Mouse (Mus musculus): ENCODE measurements around the gene Ddx17. TPM values are rescaled to one million over a fixed set of nuclear protein-coding genes. Genes with fewer than 3 reads are reported as not detected.

Gene Ddx17
- polyA plus RNA-seq (2011; ENCODE audit: insufficient read length, low read depth, missing spikeins), result 278 and 332 TPM in 2 replicates

DNA sequence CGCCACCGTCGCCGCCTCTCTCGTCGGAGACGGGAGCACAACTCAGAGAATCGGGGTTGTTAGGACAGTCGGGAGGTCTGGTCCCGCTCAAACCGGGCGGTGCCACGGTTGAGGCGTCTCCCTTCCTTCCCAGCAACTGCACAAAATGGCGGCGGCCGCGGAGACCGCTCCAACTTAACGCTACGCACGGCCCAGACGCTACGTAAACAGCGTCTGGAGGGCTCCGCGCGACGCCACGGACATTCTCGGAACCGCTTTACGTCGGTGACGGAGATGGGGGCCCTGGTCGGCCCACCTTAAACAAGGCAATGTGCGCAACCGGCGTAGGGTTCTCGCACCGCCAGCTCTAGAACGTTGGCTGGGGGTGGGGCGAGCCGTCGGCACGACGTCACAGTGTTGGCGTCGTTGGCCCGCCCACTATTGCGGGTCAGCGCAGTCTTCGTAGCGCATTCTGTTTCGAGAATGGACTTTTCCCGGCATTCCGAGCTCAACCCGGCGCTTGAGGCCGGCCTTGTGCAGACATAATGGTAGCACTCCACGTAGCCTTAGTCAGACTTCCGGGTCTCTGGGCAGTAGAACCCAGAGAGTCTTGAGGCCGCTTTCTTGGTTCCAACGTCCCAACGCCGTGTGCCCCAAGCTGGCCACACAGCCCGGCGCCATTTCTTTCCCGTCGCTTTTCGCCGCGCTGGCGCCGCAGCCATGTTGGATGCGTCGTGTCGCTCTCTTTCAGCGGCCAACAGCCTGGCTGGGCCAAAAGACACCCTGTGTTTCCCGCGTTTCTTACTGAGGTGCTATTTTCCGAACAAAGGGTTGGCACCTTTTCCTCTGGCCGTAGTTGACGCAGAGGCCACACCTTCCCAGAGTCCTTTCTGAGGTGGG lies at the start of gene Ddx17:
Ddx17 (minus strand) TSS at position 332 of the 879 bp plus-strand sequence.
- Histone ChIP-seq H3K4me3 (ENCODE audit: insufficient read depth, low read length) (peak within 1 kb of the TSS; percentile 95), H3K4me1 (ENCODE audit: control insufficient read depth, insufficient read depth, low read length) (no peaks in the 10 kb centered on the region), H3K27ac (ENCODE audit: insufficient read depth, low read length) (peak within 1 kb of the TSS; percentile 92)
- no peak for TF ChIP-seq CTCF (IDR thresholded peaks at IDR 0.05; ENCODE audit: borderline replicate concordance, insufficient read depth, low read length)
- TF ChIP-seq POLR2A (IDR thresholded peaks at IDR 0.05; ENCODE audit: low read depth, low read length), result peak; percentile 91

DNA sequence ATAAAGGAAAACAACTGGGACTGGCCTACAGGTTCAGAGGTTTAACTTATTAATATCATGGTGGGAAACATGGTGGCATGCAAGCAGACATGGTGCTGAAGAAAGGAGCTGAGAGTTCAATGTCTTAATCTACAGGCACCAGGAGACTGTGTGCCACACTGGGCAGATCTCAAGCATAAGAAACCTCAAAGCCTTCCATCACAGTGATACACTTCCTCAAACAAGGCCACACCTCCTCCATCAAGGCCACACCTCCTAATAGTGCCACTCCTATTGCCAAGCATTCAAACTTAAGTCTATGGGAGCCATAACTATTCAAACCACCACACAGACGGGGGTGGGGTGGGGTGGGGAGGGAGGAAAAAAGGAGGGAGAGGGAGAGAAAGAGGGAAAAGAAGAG lies 35.0 kb upstream of the Ddx17 start:
- Histone ChIP-seq H3K4me3 (ENCODE audit: insufficient read depth, low read length) (no peak overlapping the region), H3K27ac (ENCODE audit: insufficient read depth, low read length) (no peak overlapping the region), H3K4me1 (ENCODE audit: control insufficient read depth, insufficient read depth, low read length) (no peaks in the 10 kb centered on the region)
- TF ChIP-seq POLR2A (IDR thresholded peaks at IDR 0.05; ENCODE audit: low read depth, low read length), result no peak
- no peak for TF ChIP-seq CTCF (IDR thresholded peaks at IDR 0.05; ENCODE audit: borderline replicate concordance, insufficient read depth, low read length)

DNA sequence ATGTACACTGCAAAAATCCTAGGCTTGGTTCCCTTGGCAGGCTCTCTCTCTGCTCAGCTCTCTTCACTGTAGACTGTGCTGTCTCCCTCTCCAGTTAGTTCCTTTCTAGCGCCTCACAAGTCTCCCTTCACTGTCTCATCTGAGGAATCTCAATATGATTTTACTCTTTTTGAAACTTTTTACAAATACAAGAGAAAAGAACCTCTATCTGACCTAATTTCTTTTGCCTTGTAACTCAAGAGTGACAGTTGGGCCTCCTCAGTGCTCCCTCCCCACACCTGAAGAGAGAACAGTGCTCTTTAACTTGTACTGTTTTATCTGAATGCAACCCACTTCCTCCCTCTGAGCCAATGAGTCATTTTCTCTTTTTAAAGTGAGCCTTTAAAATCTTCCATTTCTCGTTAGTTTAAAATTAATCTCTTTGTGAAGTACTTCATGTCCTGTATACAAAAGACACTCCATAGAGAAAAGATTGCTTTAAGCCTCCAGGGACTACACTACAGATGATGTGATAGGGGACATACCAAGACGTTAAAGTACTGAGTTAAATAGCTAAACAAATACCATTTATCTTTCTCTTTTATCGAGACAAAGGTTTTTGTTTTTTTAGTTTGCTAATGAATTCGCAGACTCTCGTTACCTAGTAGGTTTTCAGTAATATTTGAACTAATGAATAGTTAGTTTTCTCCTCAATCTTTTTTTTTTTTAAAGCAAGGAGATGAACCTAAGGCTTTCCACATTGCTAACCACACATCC lies 31.3 kb upstream of the Ddx17 start:
- no peak overlapping the region for H3K4me3 ChIP-seq (ENCODE audit: insufficient read depth, low read length)
- TF ChIP-seq POLR2A (IDR thresholded peaks at IDR 0.05; ENCODE audit: low read depth, low read length) (no peak), CTCF (IDR thresholded peaks at IDR 0.05; ENCODE audit: borderline replicate concordance, insufficient read depth, low read length) (no peak)
- no peak overlapping the region for H3K27ac ChIP-seq (ENCODE audit: insufficient read depth, low read length)

DNA sequence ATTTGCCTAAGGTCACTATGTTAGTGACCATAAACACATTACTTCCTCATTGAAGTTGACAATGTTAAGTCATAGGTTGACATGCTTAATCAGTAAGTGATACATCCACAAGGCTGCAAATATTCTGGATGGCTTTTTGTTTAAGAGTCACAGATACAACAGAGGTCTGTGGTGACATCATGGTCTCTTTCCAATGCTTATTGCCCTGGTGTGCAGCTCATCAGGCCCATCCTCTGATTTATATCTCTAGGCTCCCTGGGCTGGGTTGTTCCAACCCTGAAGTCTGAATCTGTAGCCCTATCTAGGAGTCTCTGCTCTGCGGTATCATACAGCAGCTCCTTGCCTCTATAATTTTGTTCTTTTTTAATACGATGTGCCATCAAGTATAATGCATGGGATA lies 30.4 kb upstream of the Ddx17 start:
- Histone ChIP-seq H3K4me3 (ENCODE audit: insufficient read depth, low read length) (no peak overlapping the region), H3K27ac (ENCODE audit: insufficient read depth, low read length) (no peak overlapping the region), H3K4me1 (ENCODE audit: control insufficient read depth, insufficient read depth, low read length) (no peaks in the 10 kb centered on the region)
- TF ChIP-seq POLR2A (IDR thresholded peaks at IDR 0.05; ENCODE audit: low read depth, low read length) (no peak), CTCF (IDR thresholded peaks at IDR 0.05; ENCODE audit: borderline replicate concordance, insufficient read depth, low read length) (no peak)

More for the DNA sequence above, 31.3 kb upstream of the Ddx17 start:
- no peaks in the 10 kb centered on the region for H3K4me1 ChIP-seq (ENCODE audit: control insufficient read depth, insufficient read depth, low read length)

DNA sequence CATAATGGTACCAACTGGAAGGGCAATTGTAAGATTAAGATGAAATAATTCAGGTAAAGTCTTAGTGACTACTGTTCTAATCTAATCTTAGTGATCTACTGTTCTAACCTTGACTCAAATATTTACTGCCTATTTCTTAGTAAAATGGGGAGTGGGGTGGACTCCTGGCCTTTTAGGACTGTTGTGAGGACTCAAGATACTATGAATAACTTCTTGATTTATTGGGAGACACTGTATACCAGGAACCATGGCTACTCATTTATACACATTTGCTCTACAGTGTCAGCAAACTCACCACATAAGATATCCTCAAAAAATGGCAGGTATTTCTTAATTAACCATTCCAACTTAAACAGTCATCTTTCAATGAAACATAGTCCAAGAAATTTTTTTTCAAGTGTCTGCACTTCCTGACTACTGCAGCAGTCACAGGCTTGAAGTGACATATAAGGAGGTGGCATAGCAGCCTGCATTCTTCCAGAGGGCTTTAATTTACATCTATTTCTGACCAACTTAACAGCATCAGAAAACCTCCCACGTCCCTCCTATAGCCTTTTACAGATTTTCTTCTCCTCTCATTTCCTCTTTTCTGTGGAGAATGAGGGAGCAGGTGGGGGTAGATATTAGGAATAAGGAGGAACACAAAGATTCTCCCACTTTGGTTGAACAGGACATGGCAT lies 29.1 kb upstream of the Ddx17 start:
- Histone ChIP-seq H3K4me1 (ENCODE audit: control insufficient read depth, insufficient read depth, low read length) (no peaks in the 10 kb centered on the region), H3K4me3 (ENCODE audit: insufficient read depth, low read length) (no peak overlapping the region), H3K27ac (ENCODE audit: insufficient read depth, low read length) (peak overlapping the region; percentile 26; the same call in 1 of the 2 replicates)
- TF ChIP-seq CTCF (IDR thresholded peaks at IDR 0.05; ENCODE audit: borderline replicate concordance, insufficient read depth, low read length) (no peak), POLR2A (IDR thresholded peaks at IDR 0.05; ENCODE audit: low read depth, low read length) (no peak)

DNA sequence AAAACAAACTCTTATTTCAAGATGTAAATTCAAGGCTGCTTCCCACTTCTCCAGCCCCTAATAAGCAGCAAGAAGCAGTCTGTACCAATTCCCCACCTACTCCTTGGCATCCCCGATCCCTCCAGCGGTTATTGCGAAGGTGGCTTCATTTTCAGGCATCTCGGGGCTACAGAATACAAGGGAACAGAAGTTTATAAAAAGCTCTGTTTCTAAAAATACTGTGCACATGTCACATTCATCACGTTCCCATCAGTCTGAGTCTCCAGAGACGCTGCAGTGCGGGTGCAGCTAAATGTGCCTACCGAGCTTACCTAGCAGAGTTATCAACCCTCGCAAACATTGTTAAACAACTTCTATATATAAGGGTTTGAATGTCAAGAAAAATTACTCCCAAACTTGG lies 15.9 kb upstream of the Ddx17 start:
- TF ChIP-seq CTCF (IDR thresholded peaks at IDR 0.05; ENCODE audit: borderline replicate concordance, insufficient read depth, low read length) (no peak), POLR2A (IDR thresholded peaks at IDR 0.05; ENCODE audit: low read depth, low read length) (no peak)
- H3K27ac ChIP-seq (ENCODE audit: insufficient read depth, low read length), result no peak overlapping the region
- no peaks in the 10 kb centered on the region for H3K4me1 ChIP-seq (ENCODE audit: control insufficient read depth, insufficient read depth, low read length)
- H3K4me3 ChIP-seq (ENCODE audit: insufficient read depth, low read length), result no peak overlapping the region

DNA sequence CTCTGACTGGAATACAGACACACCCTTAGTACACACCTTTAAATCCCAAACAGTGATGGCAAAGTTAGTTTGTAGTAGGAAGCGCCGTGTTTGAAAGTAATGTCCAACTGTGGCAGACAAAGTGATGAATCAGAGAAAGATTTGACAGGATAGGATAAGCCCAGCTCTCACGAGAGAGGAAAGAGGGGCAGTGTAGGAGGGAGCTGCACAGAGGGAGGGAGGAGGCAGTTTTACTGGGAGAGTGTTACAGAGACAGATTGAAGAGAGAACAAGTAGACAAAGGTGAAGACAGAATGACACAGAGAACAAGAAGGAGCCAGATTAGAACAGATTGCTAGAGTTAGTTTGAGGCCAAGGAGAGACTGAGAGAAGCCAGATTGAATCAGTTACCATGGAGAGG lies 13.1 kb upstream of the Ddx17 start:
- Histone ChIP-seq H3K4me1 (ENCODE audit: control insufficient read depth, insufficient read depth, low read length) (no peaks in the 10 kb centered on the region), H3K27ac (ENCODE audit: insufficient read depth, low read length) (no peak overlapping the region), H3K4me3 (ENCODE audit: insufficient read depth, low read length) (no peak overlapping the region)
- TF ChIP-seq POLR2A (IDR thresholded peaks at IDR 0.05; ENCODE audit: low read depth, low read length), result no peak
- no peak for TF ChIP-seq CTCF (IDR thresholded peaks at IDR 0.05; ENCODE audit: borderline replicate concordance, insufficient read depth, low read length)

DNA sequence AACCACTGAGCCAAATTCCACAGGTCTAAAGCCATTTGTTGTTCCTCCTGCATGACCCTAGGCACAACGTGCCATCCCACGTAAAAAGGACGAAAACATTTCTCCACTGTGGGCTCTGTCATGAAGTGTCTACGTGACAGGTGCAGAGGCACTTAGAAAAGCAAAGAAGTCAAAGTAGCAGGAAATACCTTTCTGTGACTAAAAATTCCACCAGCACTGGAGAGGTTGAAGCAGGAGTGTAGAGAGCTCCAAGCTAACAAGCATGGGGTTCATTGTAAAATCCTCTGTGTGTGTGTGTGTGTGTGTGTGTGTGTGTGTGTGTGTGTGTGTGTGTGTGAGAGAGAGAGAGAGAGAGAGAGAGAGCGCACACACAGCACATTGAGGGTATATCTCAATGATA lies 6.0 kb upstream of the Ddx17 start:
- Histone ChIP-seq H3K4me1 (ENCODE audit: control insufficient read depth, insufficient read depth, low read length) (no peaks in the 10 kb centered on the region), H3K27ac (ENCODE audit: insufficient read depth, low read length) (no peak overlapping the region), H3K4me3 (ENCODE audit: insufficient read depth, low read length) (no peak overlapping the region)
- TF ChIP-seq POLR2A (IDR thresholded peaks at IDR 0.05; ENCODE audit: low read depth, low read length), result no peak
- TF ChIP-seq CTCF (IDR thresholded peaks at IDR 0.05; ENCODE audit: borderline replicate concordance, insufficient read depth, low read length), result no peak

DNA sequence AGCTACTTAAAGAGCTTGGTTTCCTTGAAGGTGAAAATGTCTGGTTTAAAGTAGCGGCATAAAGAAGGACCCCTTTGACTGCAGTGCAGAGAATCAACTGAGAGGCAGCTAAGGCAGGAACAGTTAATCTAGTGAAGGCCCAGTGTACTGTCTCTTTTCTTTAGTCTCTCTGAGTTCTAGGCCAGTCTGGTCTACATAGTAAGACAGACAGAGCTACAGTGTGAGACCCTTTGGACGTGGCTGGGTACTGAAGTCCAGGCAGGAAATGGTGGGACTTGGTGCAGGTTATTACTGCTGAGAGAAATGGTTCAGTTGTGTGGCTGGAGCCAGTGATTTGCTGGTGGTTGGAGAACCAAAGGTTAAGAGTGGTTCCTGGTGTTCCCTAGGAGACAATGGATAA lies 1.7 kb upstream of the Ddx17 start:
- no peak overlapping the region for H3K27ac ChIP-seq (ENCODE audit: insufficient read depth, low read length)
- H3K4me3 ChIP-seq (ENCODE audit: insufficient read depth, low read length), result no peak overlapping the region
- TF ChIP-seq POLR2A (IDR thresholded peaks at IDR 0.05; ENCODE audit: low read depth, low read length) (no peak), CTCF (IDR thresholded peaks at IDR 0.05; ENCODE audit: borderline replicate concordance, insufficient read depth, low read length) (no peak)
- no peaks in the 10 kb centered on the region for H3K4me1 ChIP-seq (ENCODE audit: control insufficient read depth, insufficient read depth, low read length)
